Mouse (Mus musculus): ENCODE data around the gene Apobec2. TPM values are rescaled to one million over a fixed set of nuclear protein-coding genes. Genes with fewer than 3 reads are reported as not detected.
"Not testable (repeated sequence)": the region's sequence is repeated elsewhere in the genome, so short reads cannot be mapped to it uniquely, and the experiment has no call there.

Apobec2 gene
- 10 to 100 TPM; 15.9 to 51.1 TPM for total RNA-seq (2021)
- long read RNA-seq, experiment 1, transcript Apobec2-201 (3 exons, 1,420 nt) = major isoform, 23 of 46 reads
- long read RNA-seq, experiment 1, partial matches to known transcripts = 2 of 46 reads
- long read RNA-seq, experiment 1, other reads (novel, unspliced or antisense) = 21 of 46 reads
- long read RNA-seq, experiment 2, transcript Apobec2-201 (3 exons, 1,420 nt) = major isoform, 9 of 22 reads
- long read RNA-seq, experiment 2, partial matches to known transcripts = 0 of 22 reads
- long read RNA-seq, experiment 2, other reads (novel, unspliced or antisense) = 13 of 22 reads

DNA sequence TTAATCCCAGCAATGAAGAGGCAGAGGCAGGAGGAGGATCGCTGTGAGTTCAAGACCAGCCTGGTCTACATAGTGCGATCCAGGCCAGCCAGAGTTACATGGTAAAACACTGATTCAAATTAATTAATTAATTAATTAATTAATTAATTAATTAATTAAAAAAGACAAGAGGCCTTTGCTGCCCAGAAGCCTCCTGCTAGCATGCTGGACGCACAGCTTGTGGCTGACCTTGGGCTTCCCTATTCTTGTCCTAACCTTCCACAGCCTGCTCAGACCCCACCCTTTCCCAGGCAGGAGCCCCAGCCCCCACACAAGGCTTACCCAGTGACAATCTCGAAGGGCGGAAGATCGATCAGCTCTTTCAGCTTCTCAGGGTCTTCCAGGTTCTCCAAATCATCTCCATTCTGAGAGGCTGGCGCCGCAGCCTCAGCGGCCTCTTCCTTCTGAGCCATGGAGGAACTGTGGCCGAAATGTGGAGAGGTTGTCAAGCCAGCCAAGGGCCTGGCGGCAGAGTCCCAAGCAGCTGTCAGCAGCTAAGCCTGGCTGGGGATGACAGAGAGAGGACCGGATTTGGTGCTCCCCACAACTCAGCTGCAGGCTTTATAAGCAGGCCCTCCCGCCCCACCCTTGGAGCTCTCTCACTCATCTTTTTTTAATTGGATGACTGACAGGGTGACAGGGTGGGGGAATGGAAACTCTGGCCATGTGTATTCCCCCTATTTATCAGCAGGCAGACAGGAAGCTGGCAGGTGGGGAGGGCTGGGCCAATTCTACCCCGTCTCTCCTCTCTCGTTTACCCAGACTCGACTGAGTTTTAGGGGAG is at the start of gene Apobec2:
Gene Apobec2 (minus strand): TSS at position 773 of the 823 bp plus-strand sequence.
- no peak for DNase-seq

DNA sequence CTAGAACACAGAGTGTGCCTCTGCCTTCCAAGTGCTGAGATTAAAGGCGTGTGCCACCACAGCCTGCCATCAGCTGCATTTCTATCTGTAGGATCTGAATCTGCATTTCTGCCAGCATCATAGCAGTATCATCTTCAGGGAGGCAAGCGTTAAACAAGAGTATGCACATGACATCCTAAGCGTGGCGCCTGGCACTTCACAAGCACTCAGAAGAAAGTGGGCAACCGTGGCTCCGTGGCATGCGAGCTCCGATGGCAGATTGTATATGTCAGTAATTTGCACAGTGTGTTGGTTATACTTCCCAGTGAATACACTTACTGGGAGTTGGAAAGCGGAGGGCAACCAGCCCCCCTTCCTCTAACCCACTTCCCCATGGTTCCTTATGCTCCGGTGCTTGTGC is 47.2 kb upstream of the Apobec2 start:
- DNase-seq = no peak

- DNase-seq = no peak
These were observed 42.7 kb upstream of the Apobec2 start for GRCm38 (mm10) chr17:48475444-48475843.

- not testable (repeated sequence) for DNase-seq
These were observed 41.6 kb upstream of the Apobec2 start for GRCm38 (mm10) chr17:48474282-48474681.

GRCm38 (mm10) chr17:48467395-48468231 is 34.9 kb upstream of the Apobec2 start:
- peak; percentile 91 for DNase-seq

GRCm38 (mm10) chr17:48466769-48467394 is 34.2 kb upstream of the Apobec2 start:
- DNase-seq = no peak

DNA sequence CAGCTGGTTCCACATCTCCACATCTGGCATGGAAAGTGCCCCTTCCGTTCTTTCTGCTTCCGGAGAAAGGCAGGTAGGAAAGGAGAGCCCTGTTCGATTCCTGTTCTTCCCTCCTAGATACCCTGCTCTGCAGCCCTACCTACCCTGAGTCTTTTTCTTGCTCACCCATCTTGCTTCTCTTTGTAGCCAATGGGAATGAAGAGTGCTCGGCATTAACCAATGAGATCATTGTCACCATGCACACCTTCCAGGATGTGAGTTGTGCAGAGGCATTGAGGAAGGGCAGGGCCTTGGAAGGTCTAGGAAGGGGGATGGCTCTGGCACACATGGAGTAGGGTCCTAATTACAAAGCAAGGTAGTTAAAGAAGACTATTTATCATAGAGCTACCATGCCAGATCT is 30.7 kb upstream of the Apobec2 start:
- DNase-seq = no peak

- no peak for DNase-seq
These were observed 29.4 kb upstream of the Apobec2 start for GRCm38 (mm10) chr17:48462096-48462495.

- no peak for DNase-seq
These were observed 25.4 kb upstream of the Apobec2 start for GRCm38 (mm10) chr17:48457971-48458653.

DNA sequence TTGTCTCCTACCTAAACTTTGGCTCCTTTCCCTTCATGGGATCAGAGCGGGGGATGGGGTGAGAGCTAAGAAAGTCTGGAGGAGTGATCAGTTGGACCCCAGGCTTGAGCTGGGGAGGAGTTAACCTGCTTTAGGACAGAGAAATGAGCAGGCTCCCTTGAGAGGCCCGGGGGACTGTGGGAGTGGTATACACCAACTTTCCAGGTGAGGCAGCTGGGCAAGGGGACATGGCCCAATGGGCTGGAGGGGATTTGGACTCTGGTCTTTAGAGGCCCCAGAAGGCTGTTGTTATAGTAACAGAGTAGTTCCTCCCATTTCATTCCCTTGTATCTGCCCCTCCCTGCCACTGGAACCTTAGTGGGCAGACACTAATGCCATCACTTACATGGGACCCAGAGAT is 23.2 kb upstream of the Apobec2 start:
- DNase-seq = no peak

DNA sequence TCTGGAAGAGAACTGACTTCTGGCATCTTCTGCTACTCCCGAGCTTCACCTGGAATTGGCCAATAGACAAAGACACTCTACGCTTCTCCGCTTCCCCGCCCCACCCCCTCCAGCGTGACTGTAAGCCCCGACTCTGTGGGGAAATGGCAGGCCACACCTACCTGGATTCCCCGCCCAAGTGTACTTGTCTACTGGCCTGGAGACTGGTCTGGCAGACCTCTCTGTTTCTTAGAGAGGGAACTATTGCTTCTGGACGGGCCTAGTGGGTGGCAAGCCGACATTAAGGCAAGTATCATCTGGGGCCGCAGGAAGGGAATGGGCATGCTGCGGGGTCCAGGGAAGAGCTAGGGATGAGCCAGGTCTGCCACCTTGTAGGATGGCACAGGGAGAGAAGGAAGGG is 22.0 kb upstream of the Apobec2 start, which contains the start of gene Unc5cl:
Gene Unc5cl (plus strand): TSS at position 214 of the 400 bp plus-strand sequence.
- DNase-seq = no peak

- DNase-seq = no peak
These were observed 21.5 kb upstream of the Apobec2 start for GRCm38 (mm10) chr17:48454190-48454589.

- DNase-seq = no peak
These were observed 20.8 kb upstream of the Apobec2 start for GRCm38 (mm10) chr17:48453489-48453888.

DNA sequence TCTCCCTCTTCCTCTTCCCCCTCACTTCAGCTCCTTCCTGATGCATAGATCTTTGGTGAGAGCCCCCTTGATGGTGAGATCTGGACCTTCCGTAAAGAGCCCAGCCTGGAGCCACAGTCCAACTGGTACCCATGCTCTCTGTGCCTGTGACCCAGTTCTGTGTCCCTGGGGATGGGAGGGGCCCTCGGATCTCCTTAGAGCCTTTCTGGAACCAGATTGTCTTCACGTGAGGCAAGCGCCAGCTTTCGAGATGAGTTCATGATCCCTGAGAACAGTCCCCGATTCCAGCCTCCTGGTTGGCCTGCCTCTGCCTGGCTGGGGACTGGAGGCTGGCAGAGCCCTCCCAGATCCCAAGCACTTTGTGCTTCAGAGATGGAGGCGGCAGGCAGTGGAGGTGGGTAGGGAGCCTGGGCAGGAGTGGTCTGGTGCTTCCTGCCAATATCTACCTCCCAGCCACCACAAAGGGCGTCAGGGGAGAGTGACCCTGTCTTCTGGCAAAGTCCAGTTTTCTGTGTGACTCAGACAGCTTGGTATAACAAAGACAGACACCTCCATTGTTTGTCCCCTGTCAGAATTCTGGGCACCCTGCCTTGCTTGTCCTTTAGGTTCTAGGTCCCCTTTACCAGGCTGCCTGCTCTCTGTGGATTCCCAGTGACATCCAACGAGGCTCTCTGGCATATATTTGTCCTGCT is 19.2 kb upstream of the Apobec2 start:
- no peak for DNase-seq

GRCm38 (mm10) chr17:48451353-48451675 is 18.6 kb upstream of the Apobec2 start, which contains the start of gene Tspo2:
Gene Tspo2, minus strand, starts transcription at chr17:48451522.
- DNase-seq = no peak

- DNase-seq = no peak
These were observed 18.1 kb upstream of the Apobec2 start for GRCm38 (mm10) chr17:48450666-48451352.

GRCm38 (mm10) chr17:48447675-48448074 is 14.9 kb upstream of the Apobec2 start:
- no peak for DNase-seq

- DNase-seq = no peak
These were observed 10.9 kb upstream of the Apobec2 start for GRCm38 (mm10) chr17:48443542-48444145.

GRCm38 (mm10) chr17:48442745-48443457 is 10.2 kb upstream of the Apobec2 start:
- peak; percentile 49 for DNase-seq

All from adrenal gland, postnatal 10 days (tissue).